In the genomic region with DNA sequence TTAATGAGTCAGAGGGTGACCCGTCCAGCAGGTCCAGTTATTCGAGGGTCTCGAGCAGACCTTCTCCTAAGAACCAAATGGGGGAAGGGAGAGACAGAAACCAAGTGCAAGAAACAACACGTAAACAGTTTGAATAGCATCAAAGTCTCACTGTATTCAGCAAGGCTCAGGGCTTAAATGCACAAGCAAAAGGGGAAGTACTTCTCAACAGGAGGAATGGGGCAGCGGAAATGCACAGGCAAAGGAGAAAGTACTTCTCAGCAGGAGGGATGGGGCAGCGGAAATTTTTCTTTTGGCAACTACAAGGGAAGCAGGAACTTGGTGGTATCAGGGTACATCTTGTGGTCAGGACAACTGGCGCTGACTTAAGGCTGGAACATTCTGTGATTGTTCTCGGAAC, we compare ENCODE assay signal across 6 mouse cellular contexts.
A peak's percentile ranks its signal among the peaks of the same experiment; 100 is the strongest.
DNase-seq lines count a peak whose midpoint lies in the region; TF ChIP-seq lines count a peak whose summit lies in the region.
"Not testable (repeated sequence)": the region's sequence is repeated elsewhere in the genome, so short reads cannot be mapped to it uniquely, and the experiment has no call there.

No protein-coding gene starts in this region.

- not testable (repeated sequence) for TF ChIP-seq POLR2A in ES-Bruce4 (IDR thresholded peaks at IDR 0.05; ENCODE audit: insufficient read depth, low read length); MEL (IDR thresholded peaks at IDR 0.05; ENCODE audit: control insufficient read depth in 1 of 2, insufficient read depth in 1 of 2, low read depth in 1 of 2, low read length in 2 of 2, poor library complexity in 1 of 2); bone marrow macrophage, adult 2 months (IDR thresholded peaks at IDR 0.05; ENCODE audit: borderline replicate concordance, low read depth, low read length); myocyte (IDR thresholded peaks at IDR 0.05; ENCODE audit: insufficient read length, low read depth)

- DNase-seq in 416B (ENCODE audit: low read depth): peak; percentile 75
- DNase-seq in MEL (ENCODE audit: low read depth, low spot score): peak; percentile 72
- peak; percentile 89 for DNase-seq in R1 (ENCODE audit: low read depth, low spot score)

- not testable (repeated sequence) for H3K27me3 ChIP-seq in ES-Bruce4 (ENCODE audit: control insufficient read depth, insufficient read depth, low read length, poor library complexity, severe bottlenecking); MEL (ENCODE audit: control insufficient read depth in 1 of 2, insufficient read depth in 2 of 2, low read length in 2 of 2); myocyte (ENCODE audit: control insufficient read depth, insufficient read depth, insufficient read length)

- H3K4me1 ChIP-seq in ES-Bruce4 (ENCODE audit: control insufficient read depth, insufficient read depth, low read length); MEL (ENCODE audit: control insufficient read depth in 1 of 2, insufficient read depth in 2 of 2, low read length in 2 of 2): not testable (repeated sequence)
- peaks cover 21% of the 10 kb centered on the region for H3K4me1 ChIP-seq in bone marrow macrophage, adult 2 months (ENCODE audit: control insufficient read depth, insufficient read depth, low read length)

- not testable (repeated sequence) for H3ac ChIP-seq in myocyte (ENCODE audit: control insufficient read depth, insufficient read length)

- not testable (repeated sequence) for TF ChIP-seq CTCF in ES-Bruce4 (IDR thresholded peaks at IDR 0.05; ENCODE audit: low read depth, low read length); MEL (IDR thresholded peaks at IDR 0.05 in 2 of 3, conservative IDR thresholded peaks at IDR 0.05 in 1 of 3; ENCODE audit: control insufficient read depth in 1 of 3, insufficient read depth in 1 of 3, low read depth in 2 of 3, low read length in 3 of 3, poor library complexity in 1 of 3, severe bottlenecking in 1 of 3); bone marrow macrophage, adult 2 months (IDR thresholded peaks at IDR 0.05; ENCODE audit: low read depth, low read length)

- H3K79me2 ChIP-seq in MEL (ENCODE audit: control insufficient read depth, insufficient read depth, low read length, poor library complexity); myocyte (ENCODE audit: control insufficient read depth, insufficient read depth): not testable (repeated sequence)

- H3K4me2 ChIP-seq in myocyte (ENCODE audit: low read depth): peak overlapping the region; percentile 30

- not testable (repeated sequence) for H3K4me3 ChIP-seq in ES-Bruce4 (ENCODE audit: low read depth, low read length); MEL (ENCODE audit: control insufficient read depth in 1 of 2, insufficient read depth in 1 of 2, low read depth in 2 of 2, low read length in 2 of 2); myocyte
- H3K4me3 ChIP-seq in bone marrow macrophage, adult 2 months (ENCODE audit: insufficient read depth, low read length): peak overlapping the region; percentile 3

- not testable (repeated sequence) for TF ChIP-seq EP300 in ES-Bruce4 (IDR thresholded peaks at IDR 0.05; ENCODE audit: insufficient read depth, low read depth, low read length)
- TF ChIP-seq EP300 in MEL (IDR thresholded peaks at IDR 0.05; ENCODE audit: low read depth in 1 of 2, low read length in 2 of 2): peak in 1 of 2 experiments; percentile 27; a peak in 1 of 4 replicates

- not testable (repeated sequence) for TF ChIP-seq RAD21 in MEL (IDR thresholded peaks at IDR 0.05; ENCODE audit: low read depth, low read length)

- H3K36me3 ChIP-seq in ES-Bruce4 (ENCODE audit: control insufficient read depth, insufficient read depth, low read length, poor library complexity, severe bottlenecking); MEL (ENCODE audit: control insufficient read depth in 1 of 2, insufficient read depth in 2 of 2, low read length in 2 of 2); myocyte (ENCODE audit: control insufficient read depth, insufficient read depth): not testable (repeated sequence)

- H3K27ac ChIP-seq in ES-Bruce4 (ENCODE audit: insufficient read depth, low read length): peak overlapping the region; percentile 70
- H3K27ac ChIP-seq in MEL (ENCODE audit: control insufficient read depth, low read depth, low read length): not testable (repeated sequence)
- H3K27ac ChIP-seq in bone marrow macrophage, adult 2 months (ENCODE audit: insufficient read depth, low read depth, low read length): peak overlapping the region; percentile 58

- H3K9me3 ChIP-seq in ES-Bruce4 (replicated peaks; ENCODE audit: control insufficient read depth, insufficient read depth, low read length, poor library complexity, severe bottlenecking); MEL (replicated peaks; ENCODE audit: insufficient read depth, low read length): not testable (repeated sequence)

- H3K9ac ChIP-seq in ES-Bruce4 (ENCODE audit: low read depth, poor library complexity, severe bottlenecking); MEL (ENCODE audit: control insufficient read depth, low read depth, low read length, poor library complexity, severe bottlenecking): not testable (repeated sequence)

TF ChIP-seq in MEL, 35 proteins besides CTCF, POLR2A, EP300 and RAD21:
- TF ChIP-seq ETS1 (IDR thresholded peaks at IDR 0.05; ENCODE audit: low read depth, low read length) (0 out of 2 replicates have a peak, but pooled peaks have one; percentile 22), RCOR1 (IDR thresholded peaks at IDR 0.05; ENCODE audit: low read depth, low read length) (peak; percentile 30; the same call in 1 of the 2 replicates), MAZ (IDR thresholded peaks at IDR 0.05; ENCODE audit: low read depth, low read length) (0 out of 2 replicates have a peak, but pooled peaks have one; percentile 39)
TF ChIP-seq in MEL: peak in this region for 3; not testable (repeated sequence) for 32.
